Mouse (Mus musculus) kidney, adult 2 months (tissue): ENCODE results near the gene Styxl1. TPM values are rescaled to one million over a fixed set of nuclear protein-coding genes. Genes with fewer than 3 reads are reported as not detected.
A peak's percentile ranks its signal among the peaks of the same experiment; 100 is the strongest.

Experiments used
- DNase-seq: peaks from one replicate; pipeline ENCODE4 v3.0.0; 2021
- H3K27ac ChIP-seq: fragments of 200-500 bp; 2 replicates; pipeline ENCODE4 v1.5.1; 2012; ENCODE audit warnings: low read depth, low read length, control low read depth, inconsistent platforms; ENCODE audit not compliant: insufficient read depth
- H3K27me3 ChIP-seq: fragments of 200-500 bp; replicated peaks from 2 replicates; pipeline ENCODE4 v1.6.1; 2012; ENCODE audit warnings: mild to moderate bottlenecking, moderate library complexity, low read length, inconsistent platforms; ENCODE audit not compliant: control insufficient read depth, insufficient read depth
- H3K36me3 ChIP-seq: fragments of 200-500 bp; 2 replicates; pipeline ENCODE4 v1.6.1; 2012; ENCODE audit warnings: mild to moderate bottlenecking, moderate library complexity, low read length, inconsistent platforms; ENCODE audit not compliant: control insufficient read depth, insufficient read depth
- H3K4me1 ChIP-seq: fragments of 200-500 bp; 2 replicates; pipeline ENCODE4 v1.6.1; 2011; ENCODE audit warnings: low read length; ENCODE audit not compliant: control insufficient read depth, insufficient read depth
- H3K4me3 ChIP-seq: fragments of 200-500 bp; 2 replicates; pipeline ENCODE4 v1.5.1; 2011; ENCODE audit warnings: mild to moderate bottlenecking, low read depth, low read length, control low read depth; ENCODE audit not compliant: insufficient read depth
- CTCF ChIP-seq: fragments of 200-500 bp; conservative IDR thresholded peaks from 2 replicates; pipeline ENCODE4 v1.5.1; 2011; ENCODE audit warnings: low read depth, mild to moderate bottlenecking, control low read depth, low read length, moderate library complexity, mixed read lengths; ENCODE audit not compliant: insufficient read depth, insufficient read length
- POLR2A ChIP-seq: fragments of 200-500 bp; IDR thresholded peaks from one replicate; pipeline ENCODE4 v1.6.1; 2011; ENCODE audit warnings: low read depth, low read length, control low read depth
- WGBS: fragments of 180-500 bp; shearing (Covaris S2); methylation state at CpG from one replicate; pipeline ENCODE4 v1.1.7; 2018; 5-methylcytosine and 5-hydroxymethylcytosine counted together
- polyA plus RNA-seq: library from polyadenylated mRNA; depleted of rRNA; stranded (reverse); fragments of >200 nt; gene quantifications from 2 replicates; pipeline ENCODE4 v1.2.3, GENCODE M21; 2012; rRNA removed

Styxl1 gene
- polyA plus RNA-seq, 1 experiment, result 0.67 TPM

GRCm38 (mm10) chr5:135702190-135702589 lies 76.0 kb downstream of the Styxl1 start:
- Histone ChIP-seq H3K27ac (0 out of 2 replicates have a peak overlapping the region, but pooled peaks have one; percentile 71), H3K36me3 (no peaks in the 10 kb centered on the region), H3K4me1 (peaks cover 18% of the 10 kb centered on the region; the same call in 1 of the 2 replicates), H3K27me3 (no peaks in the 10 kb centered on the region), H3K4me3 (no peak overlapping the region)
- DNase-seq, result no peak
- WGBS, result 68% methylated on average over 6 of the region's 6 CpGs
- TF ChIP-seq CTCF, result no peak

GRCm38 (mm10) chr5:135701601-135702000 lies 76.6 kb downstream of the Styxl1 start:
- peaks cover 12% of the 10 kb centered on the region; the same call in 1 of the 2 replicates for H3K4me1 ChIP-seq
- H3K27ac ChIP-seq, result no peak overlapping the region
- no peaks in the 10 kb centered on the region for H3K27me3 ChIP-seq
- 96% methylated on average over 4 of the region's 4 CpGs for WGBS
- TF ChIP-seq POLR2A (no peak), CTCF (no peak)
- no peak overlapping the region for H3K4me3 ChIP-seq
- H3K36me3 ChIP-seq, result no peaks in the 10 kb centered on the region
- no peak for DNase-seq

- DNase-seq, result no peak
- WGBS, result 48% methylated on average over 5 of the region's 5 CpGs
- Histone ChIP-seq H3K27ac (no peak overlapping the region), H3K4me3 (no peak overlapping the region), H3K27me3 (no peaks in the 10 kb centered on the region), H3K4me1 (peaks cover 21% of the 10 kb centered on the region; the same call in 1 of the 2 replicates), H3K36me3 (no peaks in the 10 kb centered on the region)
- TF ChIP-seq POLR2A (no peak), CTCF (no peak)
Observed at GRCm38 (mm10) chr5:135697711-135698111, 80.5 kb downstream of the Styxl1 start.

Other genes starting within 250 kb of the Styxl1 start
- 14.1 and 16.6 TPM in 2 replicates for gene Hip1, start 233.3 kb downstream of the Styxl1 start, polyA plus RNA-seq
- gene Ccl26, start 214.8 kb downstream of the Styxl1 start, polyA plus RNA-seq, result not detected in 2 replicates
- gene Ccl24, start 205.3 kb downstream of the Styxl1 start, polyA plus RNA-seq, result 1.0 and 1.2 TPM in 2 replicates
- gene Rhbdd2, start 145.8 kb downstream of the Styxl1 start, polyA plus RNA-seq, result 50.9 and 56.5 TPM in 2 replicates
- 361 and 405 TPM in 2 replicates for gene Por, start 108.4 kb downstream of the Styxl1 start, polyA plus RNA-seq
- gene Tmem120a, start 33.9 kb downstream of the Styxl1 start, polyA plus RNA-seq, result 91.3 and 96.7 TPM in 2 replicates
- gene Mdh2, start 95 bp upstream of the Styxl1 start, polyA plus RNA-seq, result 1,141 and 1,152 TPM in 2 replicates
- gene Srrm3, start 28.5 kb upstream of the Styxl1 start, polyA plus RNA-seq, result 0.03 and 0.16 TPM in 2 replicates
- 77.2 and 77.8 TPM in 2 replicates for gene Hspb1, start 109.5 kb upstream of the Styxl1 start, polyA plus RNA-seq
- 47.9 and 57.1 TPM in 2 replicates for gene Ywhag, start 156.2 kb upstream of the Styxl1 start, polyA plus RNA-seq
- 4.3 and 5.0 TPM in 2 replicates for gene Ssc4d, start 196.1 kb upstream of the Styxl1 start, polyA plus RNA-seq
- 0.08 TPM in 1 of 2 replicates, not detected in the other for gene Zp3, start 201.7 kb upstream of the Styxl1 start, polyA plus RNA-seq
- gene Dtx2, start 216.4 kb upstream of the Styxl1 start, polyA plus RNA-seq, result 16.3 and 16.7 TPM in 2 replicates